32 mouse cellular contexts compared by ENCODE assay signal in genomic region chr3:4973278-4973677, GRCm38 (mm10).
DNase-seq lines count a peak whose midpoint lies in the region; ATAC-seq and TF ChIP-seq lines count a peak whose summit lies in the region.
"Had no signal": no experiment of that assay in that cellular context is flagged by ENCODE, and none has a peak within 500 bp of the region (broad histone marks: within the 10 kb centered on the region; RNA-seq: fewer than 3 reads in every experiment).

No protein-coding gene starts in this region.

- no peaks in the 10 kb centered on the region for H3K9me3 ChIP-seq in forebrain, embryonic 14.5 days (replicated peaks; ENCODE audit: control insufficient read depth, low read length)
- H3K9me3 ChIP-seq in forebrain, embryonic 10.5 days = no peaks in the 10 kb centered on the region
- H3K9me3 ChIP-seq in forebrain, postnatal 0 days (ENCODE audit: low read length) = no peaks in the 10 kb centered on the region
- no peaks in the 10 kb centered on the region for H3K9me3 ChIP-seq in hindbrain, embryonic 15.5 days
- no peaks in the 10 kb centered on the region for H3K9me3 ChIP-seq in midbrain, embryonic 15.5 days
- H3K9me3 ChIP-seq: embryonic facial prominence, embryonic 12.5 days; G1E; heart, embryonic 13.5 days; liver, embryonic 15.5 days; lung, embryonic 15.5 days; megakaryocyte, embryonic 14.5 days had no signal

- no peaks in the 10 kb centered on the region for H3K27me3 ChIP-seq in forebrain, embryonic 14.5 days (replicated peaks; ENCODE audit: control insufficient read depth, insufficient read depth, low read length)
- H3K27me3 ChIP-seq in forebrain, embryonic 10.5 days (ENCODE audit: poor library complexity, severe bottlenecking) = no peaks in the 10 kb centered on the region
- no peaks in the 10 kb centered on the region for H3K27me3 ChIP-seq in forebrain, postnatal 0 days (ENCODE audit: insufficient read depth, low read length)
- no peaks in the 10 kb centered on the region for H3K27me3 ChIP-seq in hindbrain, embryonic 15.5 days
- no peaks in the 10 kb centered on the region for H3K27me3 ChIP-seq in midbrain, embryonic 15.5 days (replicated peaks)
- H3K27me3 ChIP-seq: CH12.LX; embryonic facial prominence, embryonic 12.5 days; heart, embryonic 13.5 days; liver, embryonic 15.5 days; lung, embryonic 15.5 days; megakaryocyte, embryonic 14.5 days had no signal

- no peak overlapping the region for H3K4me3 ChIP-seq in forebrain, embryonic 14.5 days (ENCODE audit: low read depth, low read length)
- H3K4me3 ChIP-seq in forebrain, embryonic 10.5 days = no peak overlapping the region
- no peak overlapping the region for H3K4me3 ChIP-seq in forebrain, postnatal 0 days (ENCODE audit: low read depth, low read length)
- H3K4me3 ChIP-seq in hindbrain, embryonic 15.5 days = no peak overlapping the region
- no peak overlapping the region for H3K4me3 ChIP-seq in midbrain, embryonic 15.5 days
- H3K4me3 ChIP-seq: embryonic facial prominence, embryonic 12.5 days; heart, adult 2 months; heart, embryonic 13.5 days; left cerebral cortex, adult 2 months; liver, embryonic 15.5 days; lung, embryonic 15.5 days; megakaryocyte, embryonic 14.5 days; myocyte had no signal

- 0 out of 2 replicates have a peak, but pooled peaks have one; percentile 43 for ATAC-seq in forebrain, embryonic 14.5 days
- ATAC-seq in forebrain, postnatal 0 days = peak; percentile 34; the same call in 1 of the 2 replicates
- ATAC-seq in hindbrain, embryonic 15.5 days (ENCODE audit: low FRiP score, low read depth) = peak; percentile 59
- peak; percentile 75 for ATAC-seq in midbrain, embryonic 15.5 days (replicated peaks)
- ATAC-seq in CD4-positive, CD25-positive, alpha-beta regulatory T cell, adult 4 months = no peak

- no peak overlapping the region for H3K27ac ChIP-seq in forebrain, embryonic 14.5 days (ENCODE audit: low read depth, low read length)
- H3K27ac ChIP-seq in forebrain, embryonic 10.5 days = no peak overlapping the region
- H3K27ac ChIP-seq in forebrain, postnatal 0 days (ENCODE audit: low read depth, low read length) = no peak overlapping the region
- 0 out of 2 replicates have a peak overlapping the region, but pooled peaks have one; percentile 25 for H3K27ac ChIP-seq in hindbrain, embryonic 15.5 days (replicated peaks)
- H3K27ac ChIP-seq in midbrain, embryonic 15.5 days = peak overlapping the region; percentile 63
- H3K27ac ChIP-seq: embryonic facial prominence, embryonic 12.5 days; heart, adult 2 months; heart, embryonic 13.5 days; kidney, postnatal 0 days; left cerebral cortex, adult 2 months; liver, embryonic 15.5 days; lung, embryonic 15.5 days had no signal

- no peak overlapping the region for H3K4me2 ChIP-seq in forebrain, embryonic 14.5 days (ENCODE audit: low read length)
- H3K4me2 ChIP-seq in forebrain, postnatal 0 days (ENCODE audit: low read depth) = no peak overlapping the region
- H3K4me2 ChIP-seq in hindbrain, embryonic 15.5 days = no peak overlapping the region
- no peak overlapping the region for H3K4me2 ChIP-seq in midbrain, embryonic 15.5 days
- H3K4me2 ChIP-seq: embryonic facial prominence, embryonic 12.5 days; heart, embryonic 13.5 days; liver, embryonic 15.5 days; lung, embryonic 15.5 days had no signal

- WGBS in forebrain, embryonic 14.5 days = 83% methylated on average over 3 of the region's 3 CpGs
- WGBS in forebrain, embryonic 10.5 days = 90% methylated on average over 3 of the region's 3 CpGs
- 74% methylated on average over 3 of the region's 3 CpGs for WGBS in forebrain, postnatal 0 days
- 47% methylated on average over 3 of the region's 3 CpGs for whole genome bisulfite sequencing in hindbrain, embryonic 15.5 days
- WGBS in midbrain, embryonic 15.5 days = 43% methylated on average over 3 of the region's 3 CpGs

- no peaks in the 10 kb centered on the region for H3K36me3 ChIP-seq in forebrain, embryonic 14.5 days (ENCODE audit: control insufficient read depth, insufficient read depth, low read length)
- H3K36me3 ChIP-seq in forebrain, embryonic 10.5 days (replicated peaks) = no peaks in the 10 kb centered on the region
- no peaks in the 10 kb centered on the region for H3K36me3 ChIP-seq in forebrain, postnatal 0 days (ENCODE audit: insufficient read depth)
- H3K36me3 ChIP-seq in hindbrain, embryonic 15.5 days = no peaks in the 10 kb centered on the region
- no peaks in the 10 kb centered on the region for H3K36me3 ChIP-seq in midbrain, embryonic 15.5 days (replicated peaks)
- H3K36me3 ChIP-seq: embryonic facial prominence, embryonic 12.5 days; G1E; heart, embryonic 13.5 days; liver, embryonic 15.5 days; lung, embryonic 15.5 days had no signal

- H3K4me1 ChIP-seq in forebrain, embryonic 14.5 days (ENCODE audit: control insufficient read depth, insufficient read depth, low read length) = no peaks in the 10 kb centered on the region; the same call in 1 of the 2 replicates
- peaks cover 14% of the 10 kb centered on the region for H3K4me1 ChIP-seq in forebrain, embryonic 10.5 days
- H3K4me1 ChIP-seq in forebrain, postnatal 0 days (ENCODE audit: insufficient read depth) = no peaks in the 10 kb centered on the region
- H3K4me1 ChIP-seq in hindbrain, embryonic 15.5 days (replicated peaks) = no peaks in the 10 kb centered on the region
- peaks cover 14% of the 10 kb centered on the region for H3K4me1 ChIP-seq in midbrain, embryonic 15.5 days
- H3K4me1 ChIP-seq: embryonic facial prominence, embryonic 12.5 days; heart, embryonic 13.5 days; liver, embryonic 15.5 days; lung, embryonic 15.5 days; megakaryocyte, embryonic 14.5 days had no signal

- no peak for TF ChIP-seq CTCF in forebrain, postnatal 0 days (IDR thresholded peaks at IDR 0.05; ENCODE audit: low read depth)

- peak; percentile 28 for DNase-seq in forebrain, embryonic 14.5 days (ENCODE audit: low spot score)
- DNase-seq in forebrain, embryonic 10.5 days (ENCODE audit: extremely low spot score, low spot score) = no peak
- DNase-seq in forebrain, postnatal 0 days = no peak
- no peak for DNase-seq in MN1 (ENCODE audit: low spot score)
- DNase-seq in urinary bladder, postnatal 25 days (ENCODE audit: low spot score) = no peak
- DNase-seq: adrenal gland, adult 8-10 months; cerebellum, adult 18-20 months; cerebellum, postnatal 14 days; gastrocnemius, postnatal 36 days; heart, adult 2 months; heart, postnatal 14 days; kidney, adult 11 months; layer of hippocampus, adult 9-11 months; left cerebral cortex, postnatal 4 days; liver; lung, postnatal 36 days; right cerebral cortex, postnatal 4 days; thymus, adult 18-20 months; thymus, postnatal 36 days had no signal

- no peak overlapping the region for H3K9ac ChIP-seq in forebrain, embryonic 14.5 days (ENCODE audit: low read length)
- no peak overlapping the region for H3K9ac ChIP-seq in forebrain, postnatal 0 days
- H3K9ac ChIP-seq in hindbrain, embryonic 15.5 days = no peak overlapping the region
- H3K9ac ChIP-seq in midbrain, embryonic 15.5 days = no peak overlapping the region
- H3K9ac ChIP-seq: embryonic facial prominence, embryonic 12.5 days; heart, embryonic 13.5 days; liver, embryonic 15.5 days; lung, embryonic 15.5 days had no signal

Comparison
In these comparisons a context has a peak if more than half of its experiments do, and no peak if none do; other contexts are left out.
1. H3K27ac ChIP-seq: peak in hindbrain, embryonic 15.5 days (single experiment) and midbrain, embryonic 15.5 days (single experiment); none in forebrain, embryonic 14.5 days (single experiment), forebrain, embryonic 10.5 days (single experiment) and forebrain, postnatal 0 days (single experiment).